Mouse (Mus musculus): ENCODE results near the gene Fam20a. TPM values are rescaled to one million over a fixed set of nuclear protein-coding genes. Genes with fewer than 3 reads are reported as not detected.

Fam20a gene
- not detected in 2 replicates for total RNA-seq (2023)

DNA sequence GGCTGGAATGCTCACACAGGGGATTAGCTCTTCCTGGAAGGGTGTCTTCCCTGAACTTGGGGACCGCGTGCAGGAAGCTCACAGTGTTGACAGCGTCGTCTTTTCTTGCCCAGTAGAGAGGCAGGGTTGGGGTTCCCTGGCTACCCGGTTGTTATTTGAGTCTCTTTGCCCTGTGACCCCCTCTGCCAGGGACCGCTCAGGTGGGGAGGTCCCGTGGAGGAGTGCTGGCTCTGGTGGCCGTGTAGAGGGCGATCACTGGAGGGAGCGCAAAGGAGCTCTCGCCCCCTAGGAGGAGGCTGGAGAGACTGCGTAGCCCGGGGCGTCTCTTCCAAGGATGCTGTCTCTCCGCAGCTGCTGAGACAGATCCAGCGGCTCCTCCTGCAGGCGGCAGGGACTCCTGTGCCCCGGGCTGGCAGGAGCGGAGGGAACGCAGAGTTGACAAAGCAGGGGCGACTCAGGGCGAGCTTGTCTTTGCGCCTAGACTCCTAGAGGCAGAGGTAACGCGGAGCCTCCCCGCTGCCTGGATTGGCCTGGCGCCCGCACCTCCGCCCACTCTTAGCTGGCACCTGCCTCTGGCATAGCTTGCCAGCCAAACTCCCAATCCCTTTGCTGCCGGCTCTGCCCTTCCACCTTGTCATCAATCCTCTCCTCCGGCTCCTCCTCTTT lies at the start of gene Fam20a:
Fam20a (minus strand) TSS at position 499 of the 666 bp plus-strand sequence.

DNA sequence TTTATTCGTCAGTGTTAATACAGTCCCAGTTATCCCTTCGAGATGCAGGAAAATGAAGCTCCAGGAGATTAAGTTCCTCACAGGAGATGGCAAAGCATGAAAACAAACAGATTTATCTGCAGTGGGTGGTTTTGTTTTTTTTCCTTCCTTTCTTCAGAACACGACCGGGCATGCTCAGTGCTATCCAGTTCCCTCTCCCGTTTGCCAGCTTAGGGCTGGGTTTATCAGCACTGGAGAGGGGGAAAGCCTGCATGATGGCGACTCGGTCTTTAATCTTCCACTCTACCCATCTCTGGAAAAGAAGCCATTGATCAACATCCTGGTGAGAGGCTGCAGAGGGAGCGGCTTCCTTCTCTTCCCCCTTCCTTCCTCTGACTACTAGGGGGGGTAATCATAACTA lies 72.9 kb downstream of the Fam20a start, which contains the start of gene Prkar1a:
Prkar1a (plus strand) TSS at position 200 of the 400 bp plus-strand sequence.

Other genes with a start within 250 kb of the Fam20a start
- 44.8 and 65.3 TPM in 2 replicates for gene Arsg, start 248.9 kb downstream of the Fam20a start, total RNA-seq (2023)
- 67.6 and 85.6 TPM in 2 replicates for gene Slc16a6, start 248.7 kb downstream of the Fam20a start, total RNA-seq (2023)
- 39.4 and 47.6 TPM in 2 replicates for gene Wipi1, start 110.3 kb downstream of the Fam20a start, total RNA-seq (2023)
- gene Prkar1a, start 72.9 kb downstream of the Fam20a start, total RNA-seq (2023), result 185 and 244 TPM in 2 replicates
- not detected in 2 replicates for gene 1700012B07Rik, start 105.8 kb upstream of the Fam20a start, total RNA-seq (2023)